Mouse (Mus musculus): ENCODE measurements at regions not wholly inside any gene's neighbourhood (a gene's known extent, or its start where the extent isn't known, plus 50 kb on each side); places are given as distances from the start of the nearest gene placed in this dataset.
A peak's percentile ranks its signal among the peaks of the same experiment; 100 is the strongest.

DNA sequence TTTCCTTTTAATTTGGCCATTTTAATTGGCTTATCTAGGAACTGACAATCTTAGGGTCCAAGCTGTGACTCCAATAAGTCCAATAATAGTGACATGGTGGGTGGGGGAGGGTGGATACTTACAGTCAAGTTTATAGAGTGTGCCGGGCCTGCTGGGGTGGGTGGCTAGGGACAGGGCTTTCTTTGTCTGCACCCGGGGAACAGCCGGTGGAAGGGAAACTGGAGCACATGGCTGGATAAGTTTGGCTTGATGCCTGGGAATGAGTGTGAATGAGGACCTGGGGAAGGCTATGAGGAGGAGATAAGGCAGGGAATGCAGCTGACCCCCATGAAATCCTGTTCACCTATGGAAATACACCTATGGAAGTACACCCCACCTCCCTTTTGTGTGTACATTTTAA lies 81.7 kb upstream of the Cers4 start:
- DNase-seq (ENCODE audit: low spot score), result no peak

GRCm38 (mm10) chr8:4411836-4412235 lies 81.0 kb upstream of the Cers4 start:
- no peak for DNase-seq (ENCODE audit: low spot score)

- peak; percentile 36 for DNase-seq (ENCODE audit: low spot score)
Observed at GRCm38 (mm10) chr8:4413206-4413605, 79.6 kb upstream of the Cers4 start.

DNA sequence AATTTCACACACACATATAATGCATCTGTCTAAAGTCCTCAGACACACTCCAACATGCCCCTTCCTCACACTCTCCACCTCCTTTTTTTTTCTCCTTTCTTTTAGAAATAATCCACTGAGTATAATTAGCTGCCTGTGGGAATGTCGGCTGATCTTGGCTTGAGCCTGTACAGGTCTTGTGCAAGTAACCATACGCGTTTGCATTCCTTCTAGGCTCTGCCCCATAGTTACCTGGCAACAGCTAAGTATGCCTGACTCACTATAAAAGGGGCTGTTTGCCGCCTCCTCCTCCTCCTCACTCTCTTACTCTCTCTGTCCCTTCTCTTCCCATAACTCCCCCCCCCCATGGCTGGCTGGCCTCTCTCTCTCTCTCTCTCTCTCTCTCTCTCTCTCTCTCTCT lies 79.1 kb upstream of the Cers4 start:
- no peak for DNase-seq (ENCODE audit: low spot score)

- DNase-seq (ENCODE audit: low spot score), result no peak
Observed at GRCm38 (mm10) chr8:4417141-4417540, 75.7 kb upstream of the Cers4 start.

GRCm38 (mm10) chr8:4433161-4433560 lies 59.7 kb upstream of the Cers4 start:
- no peak for DNase-seq (ENCODE audit: low spot score)

DNA sequence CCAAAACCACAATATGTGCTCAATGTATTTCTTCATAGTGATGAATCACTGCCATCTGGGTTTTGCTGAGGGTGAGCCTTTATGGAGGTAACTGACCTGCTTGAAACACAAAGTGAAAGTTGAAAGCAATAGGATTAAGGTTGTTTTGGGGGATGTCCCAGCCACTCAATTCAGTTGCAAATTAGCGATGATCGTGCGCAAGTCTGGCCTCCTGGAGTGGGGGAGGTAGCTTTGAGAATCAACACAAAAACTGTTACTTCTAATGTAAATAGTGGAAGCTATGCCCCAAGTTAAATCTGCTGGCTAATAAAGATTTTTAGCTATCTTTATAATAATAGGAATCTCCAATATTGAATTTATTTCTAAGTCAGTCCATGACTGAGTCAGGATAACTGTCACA lies 56.3 kb upstream of the Cers4 start:
- DNase-seq (ENCODE audit: low spot score), result no peak

Data from lung, postnatal 25 days (tissue).